Mouse (Mus musculus): ENCODE measurements around the gene Amz1. TPM values are rescaled to one million over a fixed set of nuclear protein-coding genes. Genes with fewer than 3 reads are reported as not detected.

Amz1 gene
- polyA plus RNA-seq, 1 experiment from 2014 or later, result 1.4 TPM

DNA sequence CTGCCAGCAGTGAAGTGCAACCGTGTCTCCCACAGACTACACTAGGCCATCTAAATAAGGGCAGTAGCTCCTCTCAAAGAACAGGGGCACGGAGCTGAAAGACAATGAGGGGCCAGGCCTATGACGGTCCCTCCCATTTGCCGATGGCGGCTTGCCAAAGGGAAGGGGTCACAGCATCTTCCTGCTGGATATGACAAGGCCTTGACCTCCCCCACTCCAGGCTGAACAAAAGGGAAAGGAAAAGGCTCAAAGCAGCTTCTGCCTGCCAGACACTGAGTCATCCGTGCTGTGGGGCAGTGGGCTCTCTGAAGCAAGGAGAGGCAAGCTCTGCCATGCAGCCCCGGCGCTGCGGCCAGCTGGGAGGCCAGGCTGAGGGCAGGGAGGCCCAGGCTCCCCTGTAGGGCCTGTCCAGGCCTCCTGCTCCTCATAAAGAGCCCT, 43.8 kb downstream of the Amz1 start:
- Histone ChIP-seq H3K9ac (no peak overlapping the region), H3K27me3 (no peaks in the 10 kb centered on the region), H3K27ac (replicated peaks) (peak overlapping the region; percentile 67), H3K4me3 (replicated peaks) (no peak overlapping the region), H3K4me2 (no peak overlapping the region), H3K9me3 (replicated peaks) (no peaks in the 10 kb centered on the region), H3K4me1 (replicated peaks) (peaks cover 69% of the 10 kb centered on the region), H3K36me3 (replicated peaks) (no peaks in the 10 kb centered on the region)
- 49% methylated on average over 9 of the region's 9 CpGs for WGBS (ENCODE audit: insufficient replicate concordance)
- peak; percentile 40; the same call in 1 of the 2 replicates for ATAC-seq (ENCODE audit: insufficient read depth)

- Histone ChIP-seq H3K27ac (replicated peaks) (peak overlapping the region; percentile 67; the same call in 1 of the 2 replicates), H3K27me3 (no peaks in the 10 kb centered on the region), H3K9me3 (replicated peaks) (no peaks in the 10 kb centered on the region), H3K9ac (no peak overlapping the region), H3K4me2 (no peak overlapping the region), H3K36me3 (replicated peaks) (no peaks in the 10 kb centered on the region), H3K4me1 (replicated peaks) (peaks cover 73% of the 10 kb centered on the region), H3K4me3 (replicated peaks) (no peak overlapping the region)
- 35% methylated on average over 5 of the region's 5 CpGs for WGBS (ENCODE audit: insufficient replicate concordance)
- ATAC-seq (ENCODE audit: insufficient read depth), result no peak
Observed at GRCm38 (mm10) chr5:140768333-140768732, 44.4 kb downstream of the Amz1 start.

GRCm38 (mm10) chr5:140771612-140772011, 47.7 kb downstream of the Amz1 start:
- H3K4me1 ChIP-seq (replicated peaks), result peaks cover 63% of the 10 kb centered on the region
- H3K27ac ChIP-seq (replicated peaks), result peak overlapping the region; percentile 39; the same call in 1 of the 2 replicates
- H3K27me3 ChIP-seq, result no peaks in the 10 kb centered on the region
- no peak for ATAC-seq (ENCODE audit: insufficient read depth)
- no peak overlapping the region for H3K9ac ChIP-seq
- no peak overlapping the region for H3K4me3 ChIP-seq (replicated peaks)
- H3K4me2 ChIP-seq, result no peak overlapping the region
- no peaks in the 10 kb centered on the region for H3K9me3 ChIP-seq (replicated peaks)
- WGBS (ENCODE audit: insufficient replicate concordance), result 35% methylated on average over 6 of the region's 6 CpGs
- H3K36me3 ChIP-seq (replicated peaks), result no peaks in the 10 kb centered on the region

GRCm38 (mm10) chr5:140772158-140772557, 48.2 kb downstream of the Amz1 start:
- Histone ChIP-seq H3K4me3 (replicated peaks) (no peak overlapping the region), H3K9me3 (replicated peaks) (no peaks in the 10 kb centered on the region), H3K27ac (replicated peaks) (peak overlapping the region; percentile 39; the same call in 1 of the 2 replicates), H3K9ac (no peak overlapping the region), H3K4me1 (replicated peaks) (peaks cover 59% of the 10 kb centered on the region), H3K4me2 (no peak overlapping the region), H3K36me3 (replicated peaks) (0 out of 2 replicates have a peak, but pooled peaks cover 3% of the 10 kb centered on the region), H3K27me3 (no peaks in the 10 kb centered on the region)
- no peak for ATAC-seq (ENCODE audit: insufficient read depth)
- 20% methylated on average over 7 of the region's 7 CpGs for WGBS (ENCODE audit: insufficient replicate concordance)

GRCm38 (mm10) chr5:140775111-140775510, 51.2 kb downstream of the Amz1 start:
- Histone ChIP-seq H3K4me2 (no peak overlapping the region), H3K4me3 (replicated peaks) (no peak overlapping the region), H3K4me1 (replicated peaks) (peaks cover 39% of the 10 kb centered on the region), H3K9me3 (replicated peaks) (no peaks in the 10 kb centered on the region), H3K36me3 (replicated peaks) (peaks cover 12% of the 10 kb centered on the region; the same call in 1 of the 2 replicates), H3K9ac (no peak overlapping the region), H3K27ac (replicated peaks) (no peak overlapping the region), H3K27me3 (no peaks in the 10 kb centered on the region)
- ATAC-seq (ENCODE audit: insufficient read depth), result no peak
- 78% methylated on average over 4 of the region's 4 CpGs for WGBS (ENCODE audit: insufficient replicate concordance)

DNA sequence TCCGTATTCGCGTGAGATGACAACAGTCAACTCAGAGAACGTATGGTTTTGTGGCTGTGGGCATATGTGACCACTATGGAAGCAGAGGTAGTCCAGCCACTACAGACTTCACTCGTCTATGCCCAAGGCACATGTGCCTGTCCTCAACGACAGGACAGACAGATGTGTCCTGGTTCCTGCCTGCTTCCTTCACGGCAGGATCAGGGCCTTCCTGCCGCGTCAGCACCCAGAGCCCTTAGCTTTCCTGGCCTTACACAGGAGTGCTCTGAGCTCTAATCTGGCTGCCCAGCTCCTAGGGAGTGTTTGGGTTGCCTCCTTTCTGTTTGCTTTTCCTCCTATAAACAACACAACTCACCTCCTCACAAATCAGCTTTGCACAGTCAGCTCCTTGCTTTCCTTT, 53.0 kb downstream of the Amz1 start:
- Histone ChIP-seq H3K4me3 (replicated peaks) (no peak overlapping the region), H3K27ac (replicated peaks) (no peak overlapping the region), H3K9me3 (replicated peaks) (no peaks in the 10 kb centered on the region), H3K36me3 (replicated peaks) (peaks cover 16% of the 10 kb centered on the region; the same call in 1 of the 2 replicates), H3K9ac (no peak overlapping the region), H3K27me3 (no peaks in the 10 kb centered on the region), H3K4me2 (no peak overlapping the region), H3K4me1 (replicated peaks) (peaks cover 40% of the 10 kb centered on the region)
- ATAC-seq (ENCODE audit: insufficient read depth), result no peak
- 55% methylated on average over 9 of the region's 9 CpGs for WGBS (ENCODE audit: insufficient replicate concordance)

GRCm38 (mm10) chr5:140781122-140781521, 57.2 kb downstream of the Amz1 start:
- ATAC-seq (ENCODE audit: insufficient read depth), result no peak; the same call in 1 of the 2 replicates
- Histone ChIP-seq H3K27ac (replicated peaks) (no peak overlapping the region), H3K36me3 (replicated peaks) (peaks cover 40% of the 10 kb centered on the region), H3K9ac (no peak overlapping the region), H3K9me3 (replicated peaks) (no peaks in the 10 kb centered on the region), H3K4me3 (replicated peaks) (no peak overlapping the region), H3K4me2 (no peak overlapping the region), H3K27me3 (no peaks in the 10 kb centered on the region), H3K4me1 (replicated peaks) (0 out of 2 replicates have a peak, but pooled peaks cover 12% of the 10 kb centered on the region)
- WGBS (ENCODE audit: insufficient replicate concordance), result 32% methylated on average over 5 of the region's 5 CpGs

DNA sequence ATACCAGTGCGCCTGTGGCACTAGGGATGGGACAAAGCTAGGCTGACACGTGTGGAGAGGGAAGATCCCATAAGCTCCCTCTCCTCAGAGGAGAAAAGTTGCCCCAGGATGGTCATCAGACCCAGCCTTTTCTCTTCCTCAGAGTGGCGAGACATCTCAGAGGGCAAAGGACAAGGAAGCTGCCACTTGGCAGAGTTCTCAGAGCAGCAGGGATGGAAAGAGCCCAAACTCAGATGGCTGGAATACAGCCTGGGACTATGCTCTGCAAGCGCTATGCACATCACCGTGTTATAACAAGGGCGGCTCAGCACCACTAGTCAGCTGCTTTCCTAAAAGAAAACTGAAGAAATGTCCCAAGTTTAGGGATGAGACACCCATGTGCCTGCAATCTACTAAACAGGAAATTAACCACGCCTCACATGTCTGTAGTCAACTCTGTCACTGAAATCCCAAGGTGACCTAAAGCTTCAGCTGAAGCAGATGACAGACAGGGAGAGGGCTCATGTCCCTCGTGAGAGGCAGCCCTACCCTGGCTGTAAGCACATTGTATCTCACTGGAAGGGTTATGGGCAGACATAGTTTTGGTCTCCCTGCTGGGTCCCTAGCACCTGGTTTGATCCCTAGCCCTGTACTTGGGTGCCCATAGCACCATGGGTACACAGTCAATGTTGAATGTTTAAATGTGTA, 58.1 kb downstream of the Amz1 start:
- H3K27me3 ChIP-seq, result no peaks in the 10 kb centered on the region
- no peaks in the 10 kb centered on the region for H3K9me3 ChIP-seq (replicated peaks)
- no peak for ATAC-seq (ENCODE audit: insufficient read depth)
- H3K36me3 ChIP-seq (replicated peaks), result peaks cover 38% of the 10 kb centered on the region
- H3K27ac ChIP-seq (replicated peaks), result no peak overlapping the region
- H3K4me1 ChIP-seq (replicated peaks), result peaks cover 21% of the 10 kb centered on the region; the same call in 1 of the 2 replicates
- no peak overlapping the region for H3K4me2 ChIP-seq
- no peak overlapping the region for H3K4me3 ChIP-seq (replicated peaks)
- no peak overlapping the region for H3K9ac ChIP-seq
- 59% methylated on average over 8 of the region's 8 CpGs for WGBS (ENCODE audit: insufficient replicate concordance)

DNA sequence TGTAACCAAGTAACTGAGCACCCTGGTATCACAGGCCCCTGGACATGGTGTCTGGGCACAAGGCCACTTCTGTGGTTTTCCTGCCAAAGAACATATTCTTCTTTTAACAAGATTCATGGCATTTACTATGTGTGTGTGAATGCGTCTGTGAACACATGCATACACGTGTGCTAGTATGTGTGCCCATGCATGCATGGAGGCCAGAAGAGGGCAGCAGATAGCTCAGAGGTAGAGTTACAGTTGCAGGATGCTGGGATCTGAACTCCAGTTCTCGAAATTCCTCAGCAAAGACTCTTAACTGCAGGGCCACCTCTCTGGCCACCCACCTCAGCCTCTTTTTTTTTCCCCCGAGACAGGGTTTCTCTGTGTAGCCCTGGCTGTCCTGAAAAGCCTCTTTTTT, 59.6 kb downstream of the Amz1 start:
- H3K36me3 ChIP-seq (replicated peaks), result peaks cover 32% of the 10 kb centered on the region
- WGBS (ENCODE audit: insufficient replicate concordance), result 70% methylated on average over 4 of the region's 4 CpGs

GRCm38 (mm10) chr5:140784288-140784687, 60.4 kb downstream of the Amz1 start:
- no peaks in the 10 kb centered on the region for H3K27me3 ChIP-seq
- WGBS (ENCODE audit: insufficient replicate concordance), result 63% methylated on average over 6 of the region's 6 CpGs
- H3K4me3 ChIP-seq (replicated peaks), result no peak overlapping the region
- H3K4me1 ChIP-seq (replicated peaks), result peaks cover 29% of the 10 kb centered on the region
- H3K9ac ChIP-seq, result no peak overlapping the region
- no peaks in the 10 kb centered on the region for H3K9me3 ChIP-seq (replicated peaks)
- ATAC-seq (ENCODE audit: insufficient read depth), result no peak
- H3K27ac ChIP-seq (replicated peaks), result no peak overlapping the region
- H3K36me3 ChIP-seq (replicated peaks), result peaks cover 29% of the 10 kb centered on the region
- no peak overlapping the region for H3K4me2 ChIP-seq

More for the DNA sequence above, 59.6 kb downstream of the Amz1 start:
- Histone ChIP-seq H3K4me2 (no peak overlapping the region), H3K9ac (no peak overlapping the region), H3K4me1 (replicated peaks) (peaks cover 22% of the 10 kb centered on the region; the same call in 1 of the 2 replicates), H3K27me3 (no peaks in the 10 kb centered on the region), H3K4me3 (replicated peaks) (no peak overlapping the region), H3K27ac (replicated peaks) (no peak overlapping the region), H3K9me3 (replicated peaks) (no peaks in the 10 kb centered on the region)
- no peak for ATAC-seq (ENCODE audit: insufficient read depth)

DNA sequence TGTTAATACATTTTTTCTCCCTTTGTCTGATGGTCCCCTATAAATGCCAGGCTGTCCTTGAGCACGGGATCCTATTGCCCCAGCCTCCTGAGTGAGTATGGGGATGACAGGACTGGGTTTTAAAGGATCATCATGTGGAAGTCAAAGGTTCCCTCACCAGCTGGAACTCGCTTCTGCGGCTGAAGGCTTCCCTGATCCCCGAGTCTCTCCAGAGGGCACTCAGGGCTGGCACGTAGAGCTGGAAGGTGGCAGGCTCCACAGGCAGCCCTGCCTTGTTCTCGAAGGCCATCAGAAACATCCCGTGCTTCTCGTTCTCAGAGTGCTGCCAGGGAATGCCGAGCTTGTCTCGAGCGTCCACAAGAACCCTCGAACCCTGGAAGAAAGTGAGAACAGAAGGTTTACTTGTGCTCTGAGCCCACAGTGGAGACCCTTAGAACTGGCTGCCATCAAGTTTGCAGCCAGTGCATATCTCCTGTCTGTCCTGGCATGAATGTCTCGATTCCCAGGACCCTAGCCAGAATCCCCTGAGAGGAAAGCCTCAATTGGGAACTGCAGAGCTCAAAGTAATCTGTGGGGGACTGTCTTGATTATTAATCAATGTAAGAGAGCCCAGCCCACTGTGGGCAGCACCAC, 61.4 kb downstream of the Amz1 start:
- Histone ChIP-seq H3K27me3 (no peaks in the 10 kb centered on the region), H3K9me3 (replicated peaks) (no peaks in the 10 kb centered on the region), H3K4me2 (no peak overlapping the region), H3K27ac (replicated peaks) (no peak overlapping the region), H3K4me1 (replicated peaks) (peaks cover 38% of the 10 kb centered on the region), H3K4me3 (replicated peaks) (no peak overlapping the region), H3K9ac (no peak overlapping the region), H3K36me3 (replicated peaks) (peaks cover 26% of the 10 kb centered on the region)
- no peak for ATAC-seq (ENCODE audit: insufficient read depth)
- 74% methylated on average over 13 of the region's 13 CpGs for WGBS (ENCODE audit: insufficient replicate concordance)
